Mouse (Mus musculus) cerebellum, postnatal 25 days (tissue): ENCODE measurements at regions not wholly inside any gene's neighbourhood (a gene's known extent, or its start where the extent isn't known, plus 50 kb on each side); places are given as distances from the start of the nearest gene placed in this dataset.
"Not testable (repeated sequence)": the region's sequence is repeated elsewhere in the genome, so short reads cannot be mapped to it uniquely, and the experiment has no call there.

Source experiments
- DNase-seq, 2 experiments: peaks; one replicate each; pipeline ENCODE4 v3.0.0; 2021; ENCODE audit warnings: mixed read lengths in 2 of 2

- peak in 1 of 2 experiments; percentile 2 for DNase-seq
These were observed 94.7 kb downstream of the Cxxc4 start for GRCm38 (mm10) chr3:134330943-134331342.

DNA sequence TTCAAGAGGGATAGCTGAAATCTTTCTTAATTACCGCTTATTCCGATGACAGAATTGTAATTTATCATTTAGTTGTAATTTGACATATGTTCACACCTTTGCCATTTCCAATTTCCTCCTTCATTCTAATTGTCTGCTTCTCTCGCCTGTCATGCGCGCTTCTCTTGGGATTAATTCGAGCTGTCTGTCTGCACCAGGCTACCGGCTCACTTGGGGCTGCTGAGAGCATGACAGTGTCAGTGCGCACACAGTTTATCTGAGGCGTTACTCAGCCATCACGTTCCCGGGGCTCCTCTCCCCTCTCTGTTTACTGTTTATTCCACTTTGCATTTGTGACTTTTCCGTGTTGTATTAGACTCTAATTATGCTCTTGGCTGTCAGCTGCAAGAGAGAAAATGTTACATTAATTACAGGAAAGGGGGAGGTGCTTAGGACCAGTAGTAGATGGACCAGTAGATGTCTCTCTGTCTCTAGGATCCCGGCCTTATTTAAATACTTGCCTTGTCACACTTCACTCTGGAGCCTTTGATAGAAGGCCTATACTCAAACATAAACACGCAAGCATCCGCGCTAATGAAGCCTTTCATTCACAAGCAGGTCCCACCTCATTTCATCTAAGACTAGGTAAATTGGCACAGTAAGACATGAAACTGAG, 95.3 kb downstream of the Cxxc4 start:
- DNase-seq, result peak; percentile 11 to 22

GRCm38 (mm10) chr3:134339093-134339695, 102.9 kb downstream of the Cxxc4 start:
- DNase-seq, result not testable (repeated sequence)

DNA sequence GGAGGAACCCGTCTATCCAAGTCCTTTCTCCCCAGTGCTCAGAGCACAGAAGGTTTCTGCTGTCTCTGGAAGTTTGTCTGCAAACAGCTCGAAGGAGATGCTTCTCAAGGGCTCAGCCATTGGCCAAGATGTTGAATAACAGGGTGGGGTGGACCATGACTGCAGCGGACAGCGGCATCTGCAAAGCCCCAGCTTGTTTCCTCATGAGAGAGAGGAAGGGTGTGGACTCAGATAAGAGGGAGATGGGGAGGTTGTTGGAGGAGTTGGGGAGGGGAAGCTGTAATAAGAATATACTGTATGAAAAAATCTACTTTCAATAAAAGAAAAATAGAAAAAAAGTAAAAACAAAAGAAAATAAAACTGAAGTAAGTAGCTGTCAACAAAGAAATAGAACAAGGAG, 129.7 kb downstream of the Cxxc4 start:
- DNase-seq, result no peak

DNA sequence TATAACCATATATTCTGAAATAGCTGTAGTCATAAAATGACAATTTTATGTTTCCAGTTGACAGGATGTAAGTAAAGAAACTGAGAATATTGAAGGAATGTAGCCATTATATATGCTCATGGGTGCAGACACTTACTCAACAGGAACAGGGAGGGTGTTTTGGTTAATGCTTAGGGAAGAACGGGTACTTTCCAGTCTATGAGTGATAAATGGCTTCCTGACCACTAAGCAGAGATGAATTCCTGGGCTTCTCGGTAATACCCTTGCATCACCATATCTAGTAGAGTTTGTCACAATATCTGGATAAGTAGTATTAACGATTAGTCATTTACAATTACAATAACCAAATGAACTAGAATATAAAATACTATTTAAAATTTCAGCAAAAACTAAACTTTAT, 130.5 kb downstream of the Cxxc4 start:
- no peak for DNase-seq

DNA sequence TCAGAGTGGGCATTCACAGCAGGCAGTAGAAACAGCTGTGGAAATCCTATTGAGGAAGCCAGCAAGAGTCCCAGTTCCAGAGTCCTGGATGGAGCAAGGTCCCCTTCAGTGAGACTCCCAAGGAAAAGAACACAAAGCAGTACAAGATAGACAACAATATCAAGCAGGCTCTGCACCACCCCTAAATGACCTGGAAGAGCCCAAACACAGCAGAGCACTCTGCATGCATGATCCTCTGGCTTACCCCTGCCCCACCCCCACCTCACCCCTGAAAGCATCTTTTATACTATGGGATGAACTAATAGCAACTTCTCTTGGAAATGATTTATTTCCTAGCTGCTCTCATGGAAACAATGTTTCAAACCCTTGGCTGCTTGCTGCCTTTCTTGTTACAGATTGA, 132.3 kb downstream of the Cxxc4 start:
- DNase-seq, result no peak

- no peak for DNase-seq
These were observed 132.8 kb downstream of the Cxxc4 start for GRCm38 (mm10) chr3:134369126-134369525.

- no peak for DNase-seq
These were observed 143.3 kb downstream of the Cxxc4 start for GRCm38 (mm10) chr3:134379549-134379948.

DNA sequence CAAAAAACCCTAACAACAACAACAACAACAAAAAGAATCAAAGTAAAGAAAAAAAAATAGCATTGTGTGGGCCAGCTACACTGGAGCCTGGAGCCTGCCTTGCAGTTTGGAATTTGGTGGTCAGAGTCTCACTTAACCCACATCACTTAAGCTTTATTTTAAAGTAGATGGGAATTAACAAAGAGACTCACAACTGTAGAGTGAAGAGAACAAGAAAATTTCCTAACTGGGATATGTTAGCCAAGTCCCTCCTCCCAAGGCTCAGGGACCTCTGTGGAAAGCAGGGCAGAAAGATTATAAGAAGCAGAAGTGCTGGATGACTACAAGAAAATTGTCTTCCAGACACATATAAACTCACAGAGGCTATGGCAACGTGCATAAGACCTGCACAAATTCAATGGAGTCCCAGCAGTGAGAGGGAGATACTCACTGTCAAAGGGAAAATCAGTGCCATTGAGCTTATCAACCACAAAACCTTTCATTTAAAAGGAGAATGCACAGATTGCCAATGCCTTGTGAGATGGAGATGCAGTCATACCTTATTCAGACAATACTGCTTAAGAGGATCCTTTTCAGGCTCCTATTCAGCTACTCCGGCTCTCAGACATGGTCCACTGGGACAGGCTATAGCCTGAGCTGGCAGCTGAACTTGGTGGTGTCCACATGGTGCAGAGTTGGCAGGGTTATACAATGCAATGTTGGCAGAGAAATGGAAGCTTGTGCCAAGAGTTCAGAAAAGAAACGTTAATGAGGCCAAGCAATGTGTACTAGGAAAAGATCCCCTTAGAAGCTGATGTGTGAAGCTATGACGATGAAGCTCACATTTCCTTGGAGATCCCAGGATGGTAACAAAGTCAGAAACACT, 154.4 kb downstream of the Cxxc4 start:
- DNase-seq, result peak; percentile 31 to 51

GRCm38 (mm10) chr3:134400395-134401090, 164.3 kb downstream of the Cxxc4 start:
- DNase-seq, result no peak

DNA sequence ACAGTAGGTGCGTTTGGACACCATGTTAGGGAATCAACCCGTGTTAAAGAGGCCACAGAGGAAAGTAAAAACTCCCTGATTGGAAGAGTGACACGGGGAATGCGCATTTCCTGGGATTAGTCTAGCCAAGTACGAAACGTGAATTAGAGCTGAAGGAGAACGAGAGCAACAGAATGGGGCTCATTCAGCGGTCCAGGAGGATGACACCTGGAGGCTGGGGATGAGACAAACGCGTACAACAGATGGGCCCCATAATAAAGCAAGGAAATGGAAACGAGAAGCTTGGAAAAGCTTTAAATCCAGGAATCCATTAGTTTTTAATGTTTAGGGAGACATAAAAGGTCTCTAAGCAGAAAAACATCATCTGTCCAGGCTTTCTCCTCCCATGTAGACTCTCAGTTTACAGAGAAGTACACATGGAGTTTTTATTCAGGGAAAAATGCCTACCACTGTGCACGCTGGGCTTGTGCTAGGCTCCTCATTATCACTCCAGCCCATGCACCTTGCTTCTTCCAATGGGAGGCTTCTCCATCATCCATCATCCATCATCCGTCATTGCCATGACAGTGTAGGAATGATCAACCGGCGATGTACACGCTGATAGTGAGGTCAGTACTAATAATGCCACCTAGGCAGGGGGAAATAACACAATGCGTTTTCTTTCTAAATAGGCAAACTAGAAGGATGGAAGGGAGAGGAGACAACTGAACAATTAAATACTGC, 179.5 kb downstream of the Cxxc4 start:
- no peak for DNase-seq

DNA sequence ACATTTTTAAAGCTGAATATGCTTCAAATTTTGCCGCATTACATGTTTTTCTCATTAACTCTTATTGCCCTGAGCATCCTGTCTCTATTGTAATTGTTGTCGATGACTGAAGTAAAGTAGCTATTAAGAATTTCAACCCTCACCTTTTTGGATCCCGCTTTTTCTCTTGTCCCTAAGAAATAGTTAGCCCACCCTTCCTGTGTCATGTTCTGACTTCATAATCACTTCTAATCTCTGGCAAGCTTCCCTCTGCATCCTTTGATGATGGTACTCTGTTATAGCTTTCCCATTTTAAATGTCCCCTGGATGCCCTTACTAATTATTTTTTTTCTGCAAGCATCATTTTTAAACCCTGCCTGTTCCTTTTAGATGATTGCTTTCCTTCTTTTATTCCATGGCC, 191.3 kb downstream of the Cxxc4 start:
- DNase-seq, result no peak

GRCm38 (mm10) chr3:134466611-134467010, 230.3 kb downstream of the Cxxc4 start:
- peak in 1 of 2 experiments; percentile 5 for DNase-seq

- no peak for DNase-seq
These were observed 251.0 kb downstream of the Cxxc4 start for GRCm38 (mm10) chr3:134487280-134487679.

- no peak for DNase-seq
These were observed 253.8 kb downstream of the Cxxc4 start for GRCm38 (mm10) chr3:134489966-134490543.

GRCm38 (mm10) chr3:134509702-134510101, 273.4 kb downstream of the Cxxc4 start:
- no peak for DNase-seq

DNA sequence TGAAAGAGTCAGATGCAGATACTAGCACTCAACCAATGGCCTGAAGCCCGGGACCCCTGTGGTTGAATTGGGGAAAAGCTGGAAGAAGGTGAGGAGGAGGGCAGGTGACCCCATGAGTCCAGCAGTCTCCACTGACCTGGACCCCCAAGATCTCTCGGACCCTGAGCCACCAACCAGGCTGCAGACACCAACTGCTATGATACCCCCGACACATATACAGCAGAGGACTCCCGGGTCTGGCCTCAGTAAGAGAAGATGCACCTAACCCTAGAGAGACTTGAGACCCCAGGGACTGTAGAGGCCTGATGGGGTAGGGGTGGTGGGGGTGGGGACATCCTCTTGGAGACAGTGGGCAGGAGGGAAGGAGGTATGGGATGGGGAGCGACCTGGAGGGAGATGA, 289.5 kb downstream of the Cxxc4 start:
- peak in 1 of 2 experiments; percentile 1 for DNase-seq

DNA sequence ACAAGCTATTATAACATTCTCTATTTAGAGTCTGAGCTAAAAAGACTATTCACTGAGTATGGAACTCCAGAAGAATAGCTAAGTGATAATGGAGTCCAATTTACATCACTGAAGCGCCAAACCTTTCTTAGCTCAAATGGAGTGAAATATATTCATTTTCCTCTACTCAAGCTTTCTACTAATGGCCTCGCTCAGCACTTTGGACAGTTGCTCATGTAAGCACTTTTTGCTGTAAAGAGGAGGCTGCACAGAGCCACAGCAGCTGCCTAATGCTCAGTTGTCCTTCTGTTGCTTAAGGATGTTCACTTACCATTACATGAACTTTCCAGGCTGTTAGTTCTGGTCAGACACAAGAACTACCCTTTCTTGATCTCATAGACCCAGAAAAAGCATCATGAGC, 268.7 kb upstream of the Tacr3 start:
- no peak for DNase-seq

GRCm38 (mm10) chr3:134578759-134579158, 250.0 kb upstream of the Tacr3 start:
- DNase-seq, result no peak

GRCm38 (mm10) chr3:134588630-134589029, 240.2 kb upstream of the Tacr3 start:
- DNase-seq, result no peak

DNA sequence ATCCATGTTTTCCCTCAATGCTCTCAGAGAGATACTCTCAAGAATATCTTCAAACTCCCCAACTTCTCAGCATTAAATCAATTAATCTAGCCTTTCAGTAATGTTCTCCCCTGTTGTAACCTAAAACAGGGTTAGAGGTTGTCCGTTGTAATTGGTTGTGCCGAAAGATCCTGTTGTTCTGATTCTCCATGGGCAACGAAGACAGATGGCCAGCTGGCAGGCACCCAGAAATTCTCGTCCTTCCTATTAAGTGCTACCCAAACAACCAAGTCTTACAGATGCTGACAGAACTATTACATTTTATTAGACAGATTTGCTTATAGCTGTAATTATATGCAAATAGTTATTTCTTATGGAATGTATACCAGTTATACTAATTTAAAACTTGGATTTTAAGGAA, 225.9 kb upstream of the Tacr3 start:
- peak in 1 of 2 experiments; percentile 19 for DNase-seq

DNA sequence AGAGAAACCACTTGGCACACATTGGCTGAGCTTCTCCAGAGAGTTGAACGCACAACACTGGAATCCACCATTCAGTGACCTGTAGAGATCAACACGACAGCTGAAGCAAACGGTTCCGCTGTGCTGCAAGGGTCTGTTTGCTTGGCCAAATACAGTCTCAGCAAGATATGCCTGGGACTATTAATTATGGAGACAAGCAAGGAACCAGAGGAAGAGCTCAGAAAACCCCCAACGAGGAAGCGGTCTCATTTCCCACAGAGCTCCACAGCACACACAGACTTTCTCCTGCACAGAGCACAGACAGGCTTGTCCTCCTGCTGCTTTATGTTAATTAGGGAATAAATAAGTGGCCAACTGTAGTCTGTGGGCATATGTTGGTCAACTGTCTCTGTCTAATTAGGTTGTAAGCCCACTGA, 223.4 kb upstream of the Tacr3 start:
- peak in 1 of 2 experiments; percentile 2 for DNase-seq
